Mouse (Mus musculus) neural tube, embryonic 10.5 days (tissue): Measurements from ENCODE around the gene Susd1.
"Not testable (repeated sequence)": the region's sequence is repeated elsewhere in the genome, so short reads cannot be mapped to it uniquely, and the experiment has no call there.

ENCODE experiments used
- DNase-seq: peaks from one replicate; pipeline ENCODE4 v3.0.0-alpha.2; 2017; ENCODE audit warnings: low spot score; ENCODE audit errors: extremely low spot score

Gene Susd1

DNA sequence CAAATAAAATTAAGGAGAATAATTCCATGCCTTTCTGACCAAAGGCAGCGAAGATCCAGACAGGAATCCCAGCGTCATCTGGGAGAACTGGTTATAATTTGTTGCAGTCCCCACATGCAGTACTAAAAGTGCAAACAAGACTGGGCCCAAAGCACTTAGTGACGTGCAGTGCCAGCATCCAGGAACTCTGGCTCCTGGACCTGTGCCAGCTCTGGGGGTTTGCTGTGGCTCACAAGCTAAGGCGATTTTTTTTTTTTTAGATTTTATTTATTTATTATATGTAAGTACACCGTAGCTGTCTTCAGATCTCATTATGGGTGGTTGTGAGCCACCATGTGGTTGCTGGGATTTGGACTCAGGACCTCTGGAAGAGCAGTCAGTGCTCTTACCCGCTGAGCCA is 152.1 kb downstream of the Susd1 start:
- not testable (repeated sequence) for DNase-seq

- DNase-seq = no peak
Observed at GRCm38 (mm10) chr4:59282699-59283487, 155.5 kb downstream of the Susd1 start.

- no peak for DNase-seq
Observed at GRCm38 (mm10) chr4:59282137-59282536, 156.3 kb downstream of the Susd1 start.

DNA sequence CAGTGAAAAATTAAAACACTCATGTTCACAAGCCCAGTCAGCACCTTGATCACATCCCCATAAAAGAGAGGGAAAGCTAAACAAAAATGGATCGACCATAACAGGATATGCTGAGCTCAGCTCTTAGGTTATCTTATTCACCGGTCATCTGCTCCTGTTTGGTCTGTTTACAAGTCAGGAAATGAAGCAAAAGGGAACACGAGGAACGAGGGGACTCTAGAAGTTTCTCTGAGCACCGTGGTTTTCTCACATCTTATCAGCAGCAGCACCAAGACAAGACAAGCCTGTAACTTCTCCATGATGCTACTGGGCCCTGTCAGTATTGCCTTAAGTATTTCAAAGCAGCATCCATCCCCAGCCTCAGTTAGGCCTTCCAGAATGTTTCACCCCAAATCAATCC is 157.6 kb downstream of the Susd1 start:
- no peak for DNase-seq

- DNase-seq = no peak
Observed at GRCm38 (mm10) chr4:59279111-59279510, 159.3 kb downstream of the Susd1 start.

- no peak for DNase-seq
Observed at GRCm38 (mm10) chr4:59278410-59278809, 160.0 kb downstream of the Susd1 start.

DNA sequence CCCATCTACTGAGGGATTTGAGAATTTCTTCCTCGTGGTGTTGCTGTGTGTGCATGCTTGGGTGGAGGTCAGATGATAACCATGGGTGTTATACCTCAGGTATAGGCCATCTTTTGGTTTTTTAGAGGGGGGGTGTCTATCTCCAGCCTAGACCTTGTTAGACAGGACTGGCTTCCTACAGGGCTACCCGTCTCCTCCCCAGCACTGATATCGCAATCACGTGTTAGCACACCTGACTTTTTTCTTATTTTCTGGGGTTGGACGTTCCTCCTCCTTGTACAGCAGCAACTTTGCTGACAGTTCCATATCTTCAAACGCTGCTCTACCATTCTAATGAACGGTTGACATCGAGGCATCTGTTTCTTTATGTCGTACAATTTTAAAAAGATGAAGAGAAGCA is 160.5 kb downstream of the Susd1 start:
- DNase-seq = no peak

DNA sequence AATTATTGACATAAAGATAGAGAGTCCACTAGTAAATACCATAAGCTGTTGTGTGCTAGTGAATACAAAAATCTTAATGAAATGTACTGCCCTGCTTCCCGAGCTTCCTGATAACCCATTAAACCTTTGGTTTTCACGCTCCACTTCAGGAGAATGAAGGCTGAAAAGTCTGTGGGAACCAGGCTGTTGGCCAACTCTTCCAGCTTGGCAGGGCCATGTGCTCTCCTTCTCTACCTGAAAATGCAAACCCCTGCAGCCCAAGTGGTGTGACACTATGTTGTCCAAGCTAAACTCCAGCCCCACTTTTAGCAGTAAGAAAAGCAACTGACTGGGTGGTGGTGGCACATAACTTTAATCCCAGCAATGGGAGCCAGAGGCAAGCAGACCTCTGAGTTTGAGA is 162.5 kb downstream of the Susd1 start:
- DNase-seq = no peak

- DNase-seq = no peak
Observed at GRCm38 (mm10) chr4:59275494-59275893, 162.9 kb downstream of the Susd1 start.

- DNase-seq = no peak
Observed at GRCm38 (mm10) chr4:59274136-59274535, 164.3 kb downstream of the Susd1 start.

- no peak for DNase-seq
Observed at GRCm38 (mm10) chr4:59273342-59273741, 165.1 kb downstream of the Susd1 start.

DNA sequence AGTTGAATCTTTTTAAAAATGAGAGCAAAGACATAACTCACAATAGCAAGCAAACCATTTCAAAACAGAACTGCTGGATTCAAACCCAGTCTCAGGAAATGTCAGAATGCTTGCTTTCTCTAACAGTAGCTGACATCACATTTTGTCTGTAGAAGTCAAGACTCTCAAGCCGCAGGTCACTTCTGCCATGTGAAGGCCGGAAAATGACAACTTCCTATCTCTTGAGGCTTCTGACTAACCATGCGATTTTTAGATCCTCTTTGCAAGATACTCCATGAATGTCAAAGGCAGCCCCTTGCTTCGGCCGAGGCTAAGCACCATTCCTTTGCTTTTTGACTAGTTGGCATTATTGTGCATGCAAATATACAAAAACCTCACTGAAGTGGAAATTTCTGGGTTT is 172.8 kb downstream of the Susd1 start:
- DNase-seq = no peak

DNA sequence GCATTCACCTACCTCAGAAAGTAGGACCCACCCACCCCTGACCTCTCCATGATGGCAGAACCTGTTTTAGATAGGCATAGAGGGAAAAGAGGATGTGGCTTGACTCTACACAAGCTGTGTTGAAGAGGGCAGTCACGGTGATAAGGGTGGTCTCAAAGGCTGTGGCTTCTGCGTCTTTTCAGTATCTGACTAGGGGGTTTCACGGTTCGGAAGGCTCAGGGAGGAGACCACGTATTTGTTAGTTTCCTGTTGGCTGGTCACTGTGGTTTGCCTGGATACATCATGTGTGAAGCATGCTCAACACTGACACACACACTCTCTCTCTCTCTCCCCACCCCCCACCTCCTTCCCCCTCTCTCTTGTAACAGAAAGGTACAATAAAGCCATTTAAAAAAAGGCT is 173.3 kb downstream of the Susd1 start:
- DNase-seq = no peak
